Mouse (Mus musculus) megakaryocyte progenitor cell, adult 5-6 weeks (primary cell): ENCODE results near the gene C3ar1. TPM values are rescaled to one million over a fixed set of nuclear protein-coding genes. Genes with fewer than 3 reads are reported as not detected.

Experiments used
- ATAC-seq: replicated peaks from 2 replicates; pipeline ENCODE4 v1.8.0; 2016; ENCODE audit warnings: mild to moderate bottlenecking, moderate TSS enrichment, inconsistent platforms; ENCODE audit not compliant: poor library complexity
- total RNA-seq, 2 experiments: library from RNA; stranded (forward) in 1 of 2; stranded (reverse) in 1 of 2; fragments of 157-497, 149-512 nt in 1 of 2; fragments of 200-1000 nt in 1 of 2; gene quantifications; 2 replicates each; pipeline versions ENCODE4 v1.2.3 to v1.2.4; 2015 to 2017

The C3ar1 gene
- total RNA-seq, 2 experiments from 2014 or later: not detected

DNA sequence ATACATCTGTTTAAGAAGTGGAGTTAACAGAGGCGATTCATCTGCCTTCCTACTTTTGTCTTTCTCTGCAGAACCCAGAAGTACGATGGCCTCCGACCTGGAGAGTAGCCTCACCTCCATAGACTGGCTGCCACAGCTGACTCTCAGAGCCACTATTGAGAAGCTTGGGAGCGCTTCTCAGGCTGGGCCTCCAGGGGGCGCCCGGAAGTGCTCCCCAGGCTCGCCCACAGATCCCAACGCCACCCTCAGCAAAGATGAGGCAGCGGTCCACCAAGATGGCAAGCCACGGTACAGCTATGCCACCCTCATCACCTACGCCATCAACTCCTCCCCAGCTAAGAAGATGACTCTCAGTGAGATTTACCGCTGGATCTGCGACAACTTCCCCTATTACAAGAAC lies 27.9 kb downstream of the C3ar1 start:
- ATAC-seq: peak; percentile 70

DNA sequence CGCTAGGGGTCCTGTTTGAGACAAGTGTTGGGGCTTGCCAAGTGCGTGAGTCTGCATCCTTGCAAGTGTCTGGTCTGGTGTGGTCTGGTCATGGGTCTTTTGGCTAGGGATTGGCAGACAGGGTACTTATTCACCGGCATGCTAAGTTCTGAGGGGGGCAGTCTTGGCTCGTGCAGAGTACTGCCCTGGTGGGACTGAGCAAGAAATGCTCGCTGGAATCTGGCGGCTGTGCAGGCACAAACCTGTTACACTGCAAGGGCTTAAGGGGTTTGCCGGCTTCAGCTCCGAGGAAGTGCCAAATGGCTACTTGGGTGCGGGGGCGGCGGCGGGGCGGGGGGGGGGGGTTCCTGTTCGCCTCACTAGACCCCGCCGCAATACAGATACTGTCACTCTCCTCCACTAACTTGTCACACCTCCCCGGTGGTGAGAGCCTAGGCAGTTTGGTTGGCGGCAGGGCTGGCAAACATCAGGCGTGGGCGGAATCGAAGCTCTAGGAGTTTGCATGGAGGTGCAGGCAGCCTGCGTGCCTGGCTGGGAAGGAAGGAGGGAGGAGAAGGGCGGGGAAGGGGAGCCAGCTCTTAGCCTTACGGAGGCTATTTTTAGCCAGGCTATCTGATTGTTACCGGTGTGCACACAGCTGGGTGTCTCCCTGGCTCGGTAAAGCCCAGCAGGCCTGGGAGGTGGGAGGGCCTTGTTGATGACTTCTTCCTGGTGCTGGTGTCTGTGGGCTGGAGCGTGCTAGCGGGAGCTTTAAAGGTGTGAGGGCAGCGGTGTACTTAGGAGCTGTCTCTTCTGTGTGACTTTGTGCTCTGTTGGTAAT lies 29.8 kb downstream of the C3ar1 start:
- peak; percentile 85 for ATAC-seq

DNA sequence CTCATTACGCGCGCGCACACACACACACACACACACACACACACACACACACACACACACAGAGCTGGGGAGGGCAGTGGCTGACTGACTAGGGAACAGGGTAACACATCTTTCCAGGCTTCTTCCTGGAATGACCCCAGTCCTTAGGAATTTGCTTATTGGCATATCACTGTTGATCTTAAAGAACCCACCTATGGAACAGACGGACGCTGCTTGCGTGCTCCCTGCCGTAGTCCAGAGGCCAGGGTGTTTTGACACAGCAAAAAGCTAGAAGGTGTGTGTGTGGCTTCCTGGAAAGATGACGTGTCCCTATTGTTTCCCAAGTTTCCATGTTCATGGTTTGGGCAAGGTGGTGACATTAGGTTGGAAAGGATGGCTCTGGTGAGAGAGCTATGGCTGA lies 30.8 kb downstream of the C3ar1 start:
- no peak for ATAC-seq

DNA sequence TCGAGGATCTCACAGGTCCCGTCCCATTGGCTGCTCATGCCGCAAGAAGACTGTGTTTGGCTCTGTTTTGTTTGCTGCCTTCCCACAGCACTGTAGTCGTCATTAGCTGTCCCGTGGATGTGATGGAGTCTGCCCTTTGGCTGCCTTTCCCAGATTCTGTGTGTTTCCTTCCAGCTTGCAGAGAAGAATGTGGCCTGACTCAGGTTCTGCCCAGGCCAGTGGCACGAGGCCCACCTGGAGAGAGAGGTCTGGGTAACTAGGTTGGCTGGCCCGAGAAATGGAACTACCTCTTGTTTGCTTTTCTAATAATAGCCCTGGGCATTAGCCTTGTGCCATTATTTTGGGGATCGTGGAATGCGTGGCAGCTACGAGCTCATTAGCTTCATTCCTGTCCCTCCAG lies 31.9 kb downstream of the C3ar1 start:
- no peak for ATAC-seq

DNA sequence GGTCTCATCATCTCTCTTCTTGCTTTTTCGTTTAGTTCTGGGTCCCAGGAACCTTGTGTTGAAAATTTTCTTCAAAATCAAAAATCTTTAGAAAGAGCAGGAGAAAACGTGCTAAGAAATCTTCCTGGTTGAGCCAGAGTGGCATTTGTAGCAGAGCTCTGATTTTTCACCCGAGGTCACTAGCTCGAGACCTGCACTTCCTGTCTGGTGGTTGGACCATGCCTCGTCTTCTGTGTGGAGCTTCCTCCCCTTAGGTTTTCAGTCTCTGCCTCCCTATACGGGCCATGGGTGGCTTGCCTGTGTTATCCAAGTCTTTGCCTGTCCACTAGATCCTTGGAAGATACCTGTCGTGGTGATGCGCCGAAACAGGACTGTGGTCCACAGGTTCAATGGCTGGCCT lies 34.1 kb downstream of the C3ar1 start:
- ATAC-seq: no peak

DNA sequence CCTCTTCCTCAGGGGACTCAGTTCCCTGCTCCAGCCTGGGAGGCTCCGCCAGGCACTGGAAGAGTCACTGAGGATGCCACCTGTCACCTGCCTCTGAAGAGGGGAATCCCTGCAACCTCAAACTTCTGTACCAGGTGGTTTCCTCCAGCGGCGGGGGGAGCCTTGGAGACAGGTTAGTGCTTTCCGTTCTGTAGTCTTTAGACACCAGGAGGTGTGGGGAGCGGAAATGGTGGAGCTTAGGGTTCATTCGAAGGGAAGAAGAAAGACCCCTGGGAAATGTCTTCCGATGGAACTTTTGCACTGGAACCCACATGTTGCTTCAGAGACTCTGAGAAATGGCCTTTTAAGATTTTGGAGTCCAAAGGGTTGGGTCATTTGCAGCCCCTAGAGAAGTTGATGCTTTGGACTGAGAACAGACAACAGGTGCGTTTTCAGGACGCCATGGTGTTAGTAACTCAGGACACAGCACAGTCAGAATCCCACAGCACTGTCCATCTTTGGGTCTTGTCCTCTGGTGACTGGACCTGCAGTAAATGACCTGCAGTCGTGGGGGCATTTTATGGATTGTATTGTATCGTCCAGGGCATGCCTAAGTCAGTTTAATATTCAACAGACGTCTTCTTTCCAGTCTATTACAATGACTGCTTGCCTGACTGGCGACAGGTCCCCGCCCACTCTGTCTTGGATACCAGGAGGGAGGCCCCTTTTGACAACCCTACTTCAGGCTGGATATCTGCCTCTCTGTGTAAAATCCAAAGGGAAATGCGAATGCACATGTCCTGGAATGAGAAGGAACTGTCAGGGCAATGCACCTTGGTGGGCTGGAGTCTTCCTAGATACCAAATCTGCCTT lies 34.9 kb downstream of the C3ar1 start:
- ATAC-seq: no peak; the same call in 1 of the 2 replicates

DNA sequence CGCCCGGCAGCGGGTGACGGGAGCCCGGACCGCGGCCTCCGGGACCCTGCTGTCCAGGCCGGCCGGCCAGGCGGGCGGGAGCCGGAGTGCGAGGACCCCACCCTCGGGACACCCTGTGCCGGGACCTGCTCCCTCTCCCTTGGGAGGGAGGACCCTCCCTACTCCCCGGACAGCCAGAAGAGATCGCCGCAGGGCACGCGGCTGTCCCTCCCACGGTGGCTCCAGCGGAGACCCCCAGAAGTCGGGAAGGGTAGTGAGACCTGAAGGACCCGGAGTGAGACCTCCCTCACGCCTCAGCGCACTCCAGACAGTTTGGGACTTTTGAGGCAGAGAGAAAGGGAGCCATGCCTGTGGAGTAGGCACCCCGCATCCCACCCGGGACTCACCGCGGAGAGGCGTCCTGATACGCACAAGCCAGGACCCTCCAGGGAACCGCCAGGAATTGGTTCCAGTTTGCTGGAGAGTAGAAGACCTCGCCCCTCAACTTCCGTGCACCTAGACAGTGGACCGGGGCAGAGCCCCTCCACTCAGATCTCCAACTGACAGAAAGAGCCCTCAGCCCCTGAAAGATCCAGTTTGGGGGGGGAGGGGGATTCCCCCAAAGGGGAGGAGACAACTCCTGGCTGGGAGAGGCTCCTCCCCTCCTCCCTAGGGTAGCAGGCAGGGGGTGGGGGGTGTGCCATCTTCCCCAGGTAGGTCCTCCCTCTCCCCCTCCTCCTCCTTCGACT lies 35.7 kb downstream of the C3ar1 start:
- ATAC-seq: peak; percentile 27

DNA sequence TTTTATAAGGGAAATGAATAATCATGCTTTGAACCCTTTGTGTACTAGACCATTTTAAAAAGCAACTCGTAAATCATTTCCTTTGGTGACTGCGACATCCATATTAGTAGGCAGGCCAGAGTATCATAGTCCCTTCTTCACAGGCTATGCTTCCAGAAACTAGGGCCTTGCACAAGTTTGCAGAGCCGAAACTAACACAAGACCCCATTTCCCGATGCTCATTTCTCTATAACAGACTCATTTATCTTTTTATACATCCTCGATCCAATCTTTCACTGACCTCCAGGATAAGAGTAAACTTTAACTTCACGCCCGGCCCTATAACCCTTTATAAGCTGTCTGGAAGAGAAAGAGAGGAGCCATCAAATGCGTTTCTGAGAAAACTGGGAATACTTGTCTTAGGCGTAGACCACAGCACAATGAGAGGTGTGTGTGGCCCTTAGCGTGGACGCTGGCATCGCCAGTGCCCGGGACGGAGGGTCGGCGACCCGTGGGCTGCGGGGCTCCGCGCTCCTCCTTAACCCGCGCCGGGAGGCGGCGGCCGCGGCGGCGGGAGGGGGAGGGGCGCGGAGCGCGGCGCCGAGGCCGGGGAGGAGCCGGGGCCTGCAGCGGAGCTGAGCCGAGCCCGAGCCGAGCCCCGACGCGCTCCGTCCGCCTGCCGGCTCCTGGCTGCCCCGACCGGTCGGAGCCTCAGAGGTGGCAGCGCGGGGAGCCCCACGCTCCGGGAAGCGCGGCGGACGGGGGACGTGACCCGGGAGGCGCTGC lies 36.5 kb downstream of the C3ar1 start, which contains the start of gene Foxj2:
TSS of gene Foxj2 (plus strand) at position 609 of the 765 bp plus-strand sequence.
- ATAC-seq: peak; percentile 77

DNA sequence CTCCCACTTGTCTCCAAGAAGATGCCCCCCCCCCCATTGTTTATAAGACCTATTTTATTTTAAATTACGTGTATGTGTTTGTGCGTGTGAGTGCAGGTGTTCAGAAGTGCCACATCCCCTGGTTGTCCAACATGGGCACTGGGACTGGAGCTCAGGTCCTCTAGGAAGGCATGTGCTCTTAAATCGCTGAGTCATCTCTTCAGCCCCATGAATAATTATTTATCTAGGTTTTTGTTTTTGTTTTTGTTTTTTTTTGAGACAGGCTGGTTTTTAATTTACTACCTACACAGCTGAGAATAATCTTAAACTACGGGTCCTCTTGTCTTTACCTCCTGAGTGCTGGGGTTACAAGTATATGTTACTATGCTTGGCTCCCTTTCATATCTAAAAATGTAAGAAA lies 42.3 kb downstream of the C3ar1 start:
- ATAC-seq: no peak

DNA sequence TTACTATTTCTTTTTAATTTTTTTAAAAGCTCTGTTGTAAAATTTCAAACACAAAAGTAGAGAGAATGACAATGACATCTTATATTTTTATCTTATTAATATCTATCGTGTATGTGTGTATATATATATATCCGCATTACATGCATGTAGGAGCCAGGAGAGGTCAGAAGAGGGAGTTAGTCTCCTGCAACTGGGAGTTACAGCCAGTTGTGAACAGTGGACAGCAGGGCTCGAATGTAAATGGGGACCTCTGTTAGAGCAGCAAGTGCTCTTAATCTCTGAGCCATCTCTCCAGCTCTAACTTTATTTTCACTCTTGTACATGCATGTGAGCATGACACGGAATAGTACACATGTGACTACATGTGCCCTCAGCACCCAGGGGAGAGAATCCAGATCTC lies 43.2 kb downstream of the C3ar1 start:
- ATAC-seq: no peak

DNA sequence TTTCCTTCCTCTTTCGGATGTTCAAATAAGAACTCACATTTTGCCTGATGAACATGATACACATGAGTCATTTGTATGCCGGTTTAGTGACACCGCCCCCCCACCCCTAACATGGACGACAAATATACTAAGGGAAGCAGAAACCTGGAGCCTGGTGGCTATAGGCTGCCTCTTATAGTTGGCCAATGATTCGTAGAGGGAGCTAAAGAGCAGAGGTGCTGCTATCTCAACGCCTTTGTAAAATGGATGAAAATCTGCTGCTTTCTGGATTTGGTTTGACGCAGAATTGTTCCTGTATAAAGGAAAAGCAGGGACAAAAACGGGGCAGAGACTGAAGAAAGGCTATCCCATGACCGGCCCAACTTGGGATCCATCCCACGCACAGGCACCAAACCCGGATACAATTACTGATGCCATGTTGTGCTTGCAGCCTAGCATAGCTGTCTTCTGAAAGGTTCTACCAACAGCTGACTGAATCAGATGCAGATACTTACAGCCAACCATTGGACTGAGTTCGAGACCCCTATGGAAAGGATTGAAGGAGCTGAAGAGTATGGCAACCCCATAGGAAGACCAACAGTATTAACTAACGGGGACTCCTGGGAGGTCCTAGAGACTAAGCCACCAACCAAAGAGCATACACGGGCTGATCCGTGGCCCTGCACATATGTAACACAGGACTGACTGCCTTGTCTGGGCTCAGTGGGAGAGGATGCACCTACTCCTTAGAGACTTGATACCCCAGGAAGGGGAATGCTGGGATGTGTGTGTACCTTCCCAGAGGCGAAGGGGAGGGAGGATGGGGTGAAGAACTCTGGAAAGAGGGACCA lies 44.0 kb downstream of the C3ar1 start:
- ATAC-seq: peak; percentile 56

DNA sequence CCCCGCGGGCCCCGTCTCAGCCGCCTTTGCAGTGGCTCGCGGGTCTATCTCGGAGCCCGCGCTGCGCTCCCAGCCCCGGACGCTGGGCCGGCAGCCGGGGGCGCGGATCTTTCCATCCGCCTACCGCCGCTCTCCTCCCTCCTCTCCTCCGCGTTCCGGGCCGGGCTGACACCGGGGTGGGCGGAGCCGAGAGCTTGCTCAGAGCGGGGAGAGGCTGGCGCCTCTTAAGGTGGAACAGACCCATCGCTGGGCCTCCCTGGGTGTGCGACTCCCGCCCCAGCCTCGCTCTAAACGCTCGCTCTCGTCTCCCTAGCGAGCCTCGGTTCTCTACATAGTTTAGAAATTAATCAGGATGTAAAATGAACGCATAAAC lies 44.7 kb downstream of the C3ar1 start:
- peak; percentile 69 for ATAC-seq

DNA sequence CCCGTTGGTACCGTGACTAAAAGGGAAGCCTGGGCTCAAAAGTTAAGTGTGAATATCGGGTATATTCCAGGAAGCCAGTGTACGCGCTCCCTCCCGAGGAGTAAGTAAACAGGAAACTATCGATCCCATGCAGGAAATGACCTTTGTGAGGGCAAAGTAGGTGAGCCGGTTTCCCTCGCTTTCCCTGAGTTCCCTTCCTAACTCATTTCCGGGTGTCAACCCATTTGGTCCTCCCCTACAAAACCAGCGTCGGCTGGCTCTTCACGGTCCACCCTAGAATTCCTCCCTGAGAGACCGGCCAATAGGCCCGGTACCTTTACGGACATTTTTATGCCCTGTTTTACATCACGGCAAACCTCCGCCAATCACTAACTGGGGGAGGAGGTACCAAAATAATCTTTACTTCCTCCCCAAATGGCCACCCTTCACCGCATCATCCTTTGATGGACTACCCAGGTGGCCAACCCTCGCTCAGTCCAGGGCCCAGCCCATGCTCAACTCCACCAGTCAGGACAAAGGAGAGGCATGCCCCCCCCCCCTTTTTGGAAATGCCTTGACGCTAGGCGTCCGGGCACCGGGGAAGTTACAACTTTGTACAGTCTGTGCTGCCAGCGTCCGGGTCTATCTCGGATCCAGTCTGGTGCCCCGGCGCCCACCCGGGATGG lies 45.2 kb downstream of the C3ar1 start:
- peak; percentile 82 for ATAC-seq

DNA sequence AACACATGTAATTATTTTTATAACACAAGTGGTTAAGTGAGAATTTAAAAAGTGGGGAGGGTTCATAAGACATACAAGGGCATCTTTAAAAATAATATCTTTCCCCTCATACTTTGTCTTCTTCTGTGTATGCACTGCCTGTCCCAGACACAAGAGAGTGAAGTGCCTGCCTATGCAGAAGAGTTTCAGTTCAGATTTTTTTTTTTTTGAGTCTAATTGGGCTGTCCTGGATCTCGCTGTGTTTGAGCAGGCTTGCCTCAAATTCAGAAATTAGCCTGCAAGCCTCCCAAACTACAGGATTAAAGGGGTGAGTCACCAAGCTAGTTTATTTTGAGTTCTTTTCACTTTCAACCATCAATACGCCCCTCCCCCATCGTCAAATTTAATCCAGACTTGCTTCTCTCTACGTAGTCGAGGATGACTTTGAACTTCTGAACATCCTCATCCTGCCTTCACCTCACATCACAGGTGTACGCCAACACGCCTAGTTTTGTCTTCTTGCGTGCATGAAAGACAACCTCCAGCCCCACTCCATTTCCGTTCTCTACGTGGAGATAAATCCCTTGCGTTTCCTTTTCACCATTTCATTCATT lies 45.8 kb downstream of the C3ar1 start:
- no peak for ATAC-seq

DNA sequence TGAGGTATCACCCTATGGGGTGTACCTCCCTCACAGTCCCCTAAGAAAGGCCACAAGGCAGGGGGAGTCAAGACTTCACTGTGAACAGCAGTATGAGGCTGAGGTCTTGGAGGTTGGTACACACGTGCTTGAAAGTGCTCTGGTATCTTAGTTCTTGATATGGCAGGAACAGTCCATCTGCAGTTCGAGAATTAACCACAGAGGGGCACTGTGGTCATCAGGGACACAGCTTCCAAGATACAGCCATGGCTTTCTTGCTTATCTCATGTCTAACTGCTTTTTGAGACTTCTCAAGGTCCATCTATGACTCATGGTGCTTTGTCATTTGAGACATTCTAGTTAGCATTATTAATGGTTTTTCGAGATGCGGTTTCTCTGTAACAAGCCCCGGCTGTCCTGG lies 51.5 kb downstream of the C3ar1 start:
- peak; percentile 73 for ATAC-seq

DNA sequence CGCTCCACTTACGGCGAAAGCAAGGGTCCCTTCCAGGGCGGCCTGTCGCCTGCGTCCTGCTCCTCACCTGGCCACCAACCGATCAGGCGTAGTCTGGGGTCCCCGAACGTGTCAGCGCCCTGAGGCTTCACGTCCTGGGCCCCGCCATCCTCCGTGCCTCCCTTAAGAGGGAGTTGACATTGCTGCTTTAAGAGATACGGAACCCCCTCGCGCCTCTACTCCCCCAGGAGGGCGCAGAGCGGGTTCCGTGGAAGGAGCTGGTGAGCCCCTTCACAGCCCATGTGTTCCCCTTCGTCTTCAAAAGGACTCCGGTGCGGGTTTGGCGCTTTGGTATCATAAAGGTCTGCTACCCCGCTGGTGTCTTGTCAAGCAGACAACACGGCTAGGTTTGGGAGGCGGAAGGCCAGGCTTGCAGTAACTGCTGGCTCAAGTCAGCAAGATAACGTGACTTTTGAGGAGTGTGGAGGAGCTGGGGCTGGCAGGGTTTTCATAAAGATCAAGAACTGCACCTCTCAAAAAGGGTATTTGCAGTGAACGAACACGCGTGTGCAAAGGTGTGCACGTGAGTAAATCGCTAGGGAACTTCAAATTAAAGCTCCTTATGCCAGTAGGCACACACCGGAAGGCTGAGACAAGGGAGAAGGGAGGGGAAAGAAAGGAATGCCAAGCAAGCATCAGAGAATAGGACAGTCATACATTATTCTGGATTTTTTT lies 54.0 kb downstream of the C3ar1 start:
- ATAC-seq: peak; percentile 54

DNA sequence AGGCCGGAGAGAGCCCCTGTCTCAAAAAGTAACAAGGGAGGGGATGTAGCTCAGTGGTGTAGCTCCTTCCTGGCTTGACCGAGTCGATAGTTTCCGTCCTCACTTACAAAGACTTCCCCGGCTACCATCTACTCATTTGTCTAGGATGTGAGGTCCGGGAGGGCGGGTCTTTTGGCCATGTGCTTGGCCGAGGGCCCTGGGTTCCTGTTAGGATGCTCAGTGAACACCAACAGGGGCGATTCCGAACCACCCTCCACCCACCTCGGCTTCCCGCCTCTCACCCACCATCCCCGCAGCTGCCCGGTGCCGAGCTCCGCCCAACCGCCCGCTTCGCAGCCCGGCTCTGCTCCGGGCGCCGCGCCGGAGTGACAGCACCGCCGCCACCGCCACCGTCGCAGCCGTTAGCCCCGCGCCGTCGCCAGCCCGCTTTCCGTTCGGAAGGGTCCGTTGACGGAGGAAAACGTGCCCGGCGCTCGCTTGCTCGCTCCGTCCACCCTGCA lies 54.6 kb downstream of the C3ar1 start, which contains the start of gene Slc2a3:
TSS of gene Slc2a3 (minus strand) at position 340 of the 500 bp plus-strand sequence.
- peak; percentile 54 for ATAC-seq
